Mouse (Mus musculus) spleen, adult 2 months (tissue): ENCODE data around the gene Anks4b.

Experiments
- CTCF ChIP-seq: fragments of 200-500 bp; IDR thresholded peaks from 2 replicates; pipeline ENCODE4 v1.5.1; 2011; ENCODE audit warnings: mild to moderate bottlenecking, inconsistent platforms; ENCODE audit not compliant: insufficient read depth, insufficient read length, insufficient replicate concordance; ENCODE audit errors: extremely low read depth
- POLR2A ChIP-seq: fragments of 200-500 bp; IDR thresholded peaks from 2 replicates; pipeline ENCODE4 v1.6.1; 2011; ENCODE audit warnings: low read depth, low read length, inconsistent platforms

GRCm38 (mm10) chr7:120188946-120189345 lies 15.3 kb downstream of the Anks4b start:
- no peak for TF ChIP-seq POLR2A
- no peak for TF ChIP-seq CTCF
